Mouse (Mus musculus) frontal cortex, postnatal 14 days (tissue): ENCODE data around the gene Phldb1.
"Not testable (repeated sequence)": the region's sequence is repeated elsewhere in the genome, so short reads cannot be mapped to it uniquely, and the experiment has no call there.

Source experiments
- DNase-seq, 2 experiments: peaks; one replicate each; pipeline ENCODE4 v3.0.0; 2022; ENCODE audit warnings: low spot score in 2 of 2

Gene Phldb1

GRCm38 (mm10) chr9:44734524-44735494, at the start of gene Phldb1:
Phldb1 (minus strand) TSS chr9:44735198.
- DNase-seq: peak in 1 of 2 experiments; percentile 59

DNA sequence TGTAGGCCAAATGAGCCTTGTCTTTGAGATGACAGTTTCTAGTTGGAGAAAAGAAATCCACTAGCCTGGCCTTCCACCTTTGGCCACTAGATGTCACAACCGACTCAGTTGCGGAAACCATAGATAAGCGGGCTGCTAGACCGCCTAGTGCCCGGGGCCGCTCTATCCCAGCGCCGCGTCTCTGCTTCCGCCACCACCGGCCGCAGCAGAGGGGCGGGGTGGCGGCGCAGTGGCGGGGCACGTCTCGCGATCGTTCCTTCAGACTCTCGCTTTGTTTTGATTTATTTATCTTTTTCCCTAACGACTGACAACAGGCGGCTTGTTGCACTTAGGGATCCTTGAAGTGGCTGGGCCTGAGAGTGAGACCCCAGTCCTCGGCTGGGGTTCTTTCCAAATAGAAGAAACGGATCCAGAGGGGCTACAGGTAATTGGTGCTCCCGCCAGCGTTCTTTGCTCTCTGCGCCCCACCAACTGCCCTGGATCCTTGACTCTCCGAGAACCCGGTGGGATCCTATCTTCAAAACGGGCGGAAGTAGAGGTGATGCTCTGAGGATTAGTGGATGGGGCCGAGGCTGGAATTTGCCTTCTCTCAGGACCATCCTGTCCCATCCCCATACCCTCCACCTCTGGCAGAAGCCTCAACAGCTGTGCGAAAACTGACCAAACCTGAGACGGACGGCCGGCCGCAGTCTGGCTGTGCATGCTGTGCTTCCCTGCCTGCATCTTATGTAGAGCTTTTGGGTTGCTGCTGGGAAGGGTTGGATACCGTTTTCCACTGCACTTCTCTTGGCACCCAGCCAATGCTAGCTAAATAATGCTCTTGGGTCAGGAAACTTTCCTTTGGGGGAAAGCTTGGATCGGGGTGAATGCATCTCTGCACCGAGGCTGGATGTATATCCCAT, 38.0 kb upstream of the Phldb1 start:
- peak; percentile 89 to 93 for DNase-seq

GRCm38 (mm10) chr9:44772392-44772749, 37.4 kb upstream of the Phldb1 start:
- no peak for DNase-seq

DNA sequence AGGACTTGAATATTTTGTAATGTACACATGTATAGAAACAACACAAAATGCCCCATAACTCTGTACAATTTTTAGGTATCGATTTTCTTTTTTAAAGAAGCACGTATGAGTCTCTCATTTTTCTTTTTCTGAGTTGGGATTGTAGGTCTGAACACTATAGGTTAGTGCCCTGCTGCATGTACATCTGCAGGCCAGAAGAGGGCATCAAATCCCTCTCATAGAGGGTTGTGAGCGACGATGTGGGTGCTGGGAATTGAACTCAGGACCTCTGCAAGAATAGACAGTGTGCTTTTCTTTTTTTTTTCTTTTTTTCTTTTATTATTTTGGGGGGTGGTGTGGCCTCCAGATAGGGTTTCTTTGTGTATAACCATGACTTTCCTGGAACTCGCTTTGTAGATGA, 36.4 kb upstream of the Phldb1 start:
- DNase-seq: no peak

DNA sequence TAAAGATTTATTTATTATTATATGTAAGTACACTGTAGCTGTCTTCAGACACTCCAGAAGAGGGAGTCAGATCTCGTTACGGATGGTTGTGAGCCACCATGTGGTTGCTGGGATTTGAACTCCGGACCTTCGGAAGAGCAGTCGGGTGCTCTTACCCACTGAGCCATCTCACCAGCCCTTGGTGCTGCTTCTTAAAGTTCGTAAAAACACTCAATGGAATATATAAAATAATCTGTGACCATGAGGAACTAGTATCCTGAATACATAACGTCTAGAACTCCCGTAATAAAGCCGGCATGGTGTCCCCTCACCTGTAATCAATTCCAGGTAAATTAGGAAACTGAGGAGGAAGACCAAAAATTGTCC, 33.0 kb upstream of the Phldb1 start:
- DNase-seq: not testable (repeated sequence)

DNA sequence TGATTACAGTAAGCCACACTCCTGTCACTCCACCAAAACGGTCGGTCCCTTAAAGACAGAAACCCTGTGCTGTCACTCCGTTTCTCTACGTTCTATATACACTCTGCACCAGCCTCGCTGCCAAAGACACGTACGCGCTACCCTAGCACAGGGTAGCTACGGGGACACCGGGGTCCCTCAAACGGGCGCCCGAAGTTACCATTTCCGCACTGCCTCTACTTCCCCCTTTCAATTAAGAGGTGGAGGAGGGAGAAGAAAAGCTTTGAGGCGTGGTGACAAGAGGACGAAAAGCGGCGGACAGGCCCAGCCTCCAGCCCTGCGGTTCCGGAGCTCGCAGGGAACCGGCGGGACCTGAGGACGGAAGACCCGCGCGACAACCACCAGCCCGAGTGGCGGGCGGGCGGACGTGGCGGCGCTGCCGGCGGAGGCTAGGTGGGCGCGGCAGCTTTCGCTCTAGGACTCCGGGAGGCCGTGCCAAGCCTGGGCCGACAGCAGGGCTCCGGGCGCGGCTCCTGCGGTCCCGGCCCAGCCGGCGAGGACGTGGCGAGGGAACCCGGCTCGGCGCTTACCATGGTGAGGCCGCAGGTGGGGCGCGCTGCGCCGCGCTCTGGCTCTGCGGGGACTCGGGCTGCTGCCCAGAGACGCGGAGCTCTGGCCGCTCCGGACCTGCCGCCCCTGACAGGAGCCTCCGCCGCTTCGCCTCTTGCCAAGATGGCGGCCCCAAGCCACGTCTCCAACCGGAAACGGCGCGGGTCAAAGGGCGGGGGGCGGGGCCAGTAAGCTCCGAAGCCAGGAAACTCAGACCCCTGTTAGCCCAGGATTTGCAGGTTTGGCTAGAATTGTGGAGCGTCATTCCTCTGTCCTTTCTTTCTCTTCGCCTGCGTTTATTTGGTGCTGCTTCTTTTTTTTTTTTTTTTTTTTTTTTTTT, 32.4 kb upstream of the Phldb1 start, which contains the start of the genes Arcn1 and Ift46:
Gene Arcn1 (minus strand): TSS at position 745 of the 928 bp plus-strand sequence.
Gene Ift46 (plus strand): TSS at position 808 of the 928 bp plus-strand sequence.
- peak; percentile 61 to 68 for DNase-seq

DNA sequence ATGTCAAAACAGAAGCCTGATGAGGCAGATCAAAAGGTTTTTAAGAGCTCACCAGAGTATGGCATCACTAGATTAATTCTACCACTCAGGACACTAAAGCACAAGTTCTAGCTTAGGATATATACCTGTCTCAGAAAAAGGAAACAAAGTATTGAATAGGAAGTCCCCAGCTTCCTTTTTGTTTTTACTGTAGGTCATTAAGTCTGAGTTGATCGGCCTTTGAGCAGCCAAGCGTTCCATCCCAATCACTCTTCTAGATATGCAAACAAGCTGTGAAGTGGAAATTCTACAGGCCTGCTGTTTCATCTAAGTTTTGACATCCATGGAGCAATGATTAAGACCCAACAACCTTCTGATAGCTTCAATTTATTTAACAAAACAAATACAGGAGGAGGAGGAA, 25.9 kb upstream of the Phldb1 start:
- DNase-seq: no peak

- DNase-seq: no peak
Observed at GRCm38 (mm10) chr9:44748473-44748872, 13.5 kb upstream of the Phldb1 start.

- no peak for DNase-seq
Observed at GRCm38 (mm10) chr9:44747341-44747740, 12.3 kb upstream of the Phldb1 start.

DNA sequence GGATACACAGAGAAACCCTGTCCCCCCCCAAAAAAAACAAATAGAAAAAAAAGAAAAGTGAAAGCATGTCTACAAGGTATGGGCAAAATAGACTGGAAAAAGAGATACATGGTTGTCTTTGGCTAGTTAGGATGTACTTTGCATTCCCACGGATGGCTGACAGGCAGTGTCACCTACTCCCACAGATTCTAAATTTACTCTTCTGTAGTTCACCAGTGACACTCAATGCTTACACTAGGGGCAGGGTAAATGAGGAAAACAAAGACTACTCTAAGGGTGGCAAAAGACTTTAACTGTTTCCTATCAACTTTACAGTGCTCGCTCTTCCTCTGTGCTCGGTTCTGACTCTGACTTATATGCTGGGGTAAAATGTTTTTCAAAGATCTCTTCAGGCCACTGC, 11.7 kb upstream of the Phldb1 start:
- DNase-seq: no peak

DNA sequence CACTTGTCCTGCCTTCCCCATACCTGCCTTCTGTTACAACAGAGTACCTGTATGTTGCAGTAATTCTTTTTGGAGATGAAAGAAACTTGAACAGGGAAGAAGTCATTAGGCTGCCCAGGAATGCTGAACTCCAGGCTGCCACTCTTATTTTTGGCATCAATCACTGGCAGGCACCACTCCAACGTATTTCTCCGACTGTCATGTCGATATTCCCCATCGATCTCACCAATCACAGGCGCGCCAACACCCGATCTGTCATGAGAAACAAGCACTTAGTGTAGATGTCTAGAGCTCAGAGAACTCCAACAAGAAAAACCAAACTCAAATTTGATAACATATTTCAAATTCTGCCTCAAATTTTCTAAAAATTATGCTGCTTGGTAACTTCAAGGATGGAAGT, 10.4 kb upstream of the Phldb1 start:
- DNase-seq: no peak

DNA sequence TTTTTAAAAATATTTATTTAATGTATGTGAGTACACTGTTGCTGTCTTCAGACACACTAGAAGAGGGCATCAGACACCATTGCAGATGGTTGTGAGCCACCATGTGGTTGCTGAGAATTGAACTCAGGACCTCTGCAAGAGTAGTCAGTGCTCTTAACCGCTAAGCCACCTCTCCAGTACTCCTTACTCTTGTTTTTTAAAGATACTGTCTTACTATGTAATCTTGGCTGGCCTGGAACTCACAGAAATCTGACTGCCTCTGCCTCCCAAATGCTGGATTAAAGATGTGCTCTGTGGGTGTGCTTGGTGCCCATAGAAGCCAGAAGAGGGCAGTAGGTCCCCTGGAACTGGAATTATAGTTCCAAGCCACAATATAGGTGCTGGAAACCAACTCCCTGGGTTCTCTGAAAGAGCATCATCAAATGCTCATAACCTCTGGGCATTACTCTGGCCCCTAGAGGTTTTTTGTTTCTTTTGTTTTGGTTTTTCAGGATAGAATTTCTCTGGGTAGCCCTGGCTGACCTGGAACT, 5.7 kb upstream of the Phldb1 start:
- no peak for DNase-seq

GRCm38 (mm10) chr9:44737240-44737949, 2.4 kb upstream of the Phldb1 start:
- no peak for DNase-seq

DNA sequence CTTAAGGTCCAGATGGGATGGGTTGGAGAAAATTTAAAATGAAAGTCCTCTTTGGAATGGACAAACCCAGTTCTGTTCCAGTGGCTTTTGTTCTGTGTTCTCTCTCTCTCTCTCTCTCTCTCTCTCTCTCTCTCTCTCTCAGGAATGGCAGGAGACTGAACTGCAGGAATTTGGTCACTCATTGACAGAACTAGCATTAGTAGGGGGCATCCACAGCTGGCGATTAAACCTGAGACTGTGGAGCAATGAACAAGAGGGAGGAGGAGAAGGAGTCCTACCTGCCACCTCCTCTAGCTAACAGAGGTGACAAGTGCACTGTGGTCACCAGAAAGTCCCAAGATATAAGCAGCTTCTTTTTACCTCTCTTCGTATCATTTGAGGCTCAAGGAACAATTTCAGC, 1.3 kb upstream of the Phldb1 start:
- DNase-seq: no peak

DNA sequence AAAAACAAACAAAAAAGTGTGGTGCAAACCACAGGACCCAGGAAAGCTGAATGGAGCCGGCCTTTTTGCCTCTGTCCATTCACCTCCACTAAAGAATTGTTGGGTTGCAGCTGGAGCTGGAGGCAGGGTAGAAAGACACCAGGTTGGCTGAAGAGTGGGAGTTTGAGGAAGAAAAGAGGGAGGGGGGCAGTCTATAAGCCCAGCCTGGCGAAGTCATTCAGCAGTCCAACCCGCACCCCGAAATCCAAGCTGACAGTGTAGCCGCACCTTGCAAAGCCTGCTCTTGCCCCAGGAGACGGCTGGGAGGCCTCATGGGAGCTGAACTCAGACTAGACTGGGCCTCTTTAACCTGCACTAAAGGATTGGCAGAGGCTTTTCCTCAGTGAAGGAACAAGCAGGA, 888 bp upstream of the Phldb1 start:
- DNase-seq: no peak

- DNase-seq: no peak
Observed at GRCm38 (mm10) chr9:44733671-44734523, 1.1 kb downstream of the Phldb1 start.

DNA sequence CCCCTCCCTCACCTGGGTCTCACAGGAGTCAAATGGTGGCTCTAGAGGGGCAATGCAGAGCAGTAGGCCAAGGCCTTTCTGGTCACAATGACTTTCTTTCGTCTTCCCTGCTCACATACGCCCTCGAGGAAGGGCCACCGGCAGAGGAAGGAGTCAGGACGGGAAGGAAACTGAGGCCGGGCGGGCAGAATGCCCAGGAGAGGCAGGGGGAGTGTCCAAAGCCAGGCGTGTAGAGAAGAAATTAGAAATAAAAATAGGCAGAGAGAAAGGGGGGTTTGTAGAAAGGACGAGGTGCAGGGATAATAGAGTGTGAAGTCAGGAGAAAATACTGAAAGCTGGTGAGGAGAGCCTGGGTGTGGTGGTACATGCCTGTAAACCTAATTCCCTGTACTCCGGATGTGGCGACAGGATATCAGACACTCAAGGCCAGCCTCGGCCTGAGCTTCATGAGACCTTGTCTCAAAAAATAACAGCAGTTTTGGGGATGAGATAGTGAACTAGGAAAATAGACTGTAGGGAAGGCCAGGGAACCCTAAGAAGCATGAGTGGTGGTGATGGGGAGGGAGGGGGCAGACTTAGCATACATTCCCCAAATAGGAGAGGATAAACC, 2.0 kb downstream of the Phldb1 start:
- DNase-seq: no peak

DNA sequence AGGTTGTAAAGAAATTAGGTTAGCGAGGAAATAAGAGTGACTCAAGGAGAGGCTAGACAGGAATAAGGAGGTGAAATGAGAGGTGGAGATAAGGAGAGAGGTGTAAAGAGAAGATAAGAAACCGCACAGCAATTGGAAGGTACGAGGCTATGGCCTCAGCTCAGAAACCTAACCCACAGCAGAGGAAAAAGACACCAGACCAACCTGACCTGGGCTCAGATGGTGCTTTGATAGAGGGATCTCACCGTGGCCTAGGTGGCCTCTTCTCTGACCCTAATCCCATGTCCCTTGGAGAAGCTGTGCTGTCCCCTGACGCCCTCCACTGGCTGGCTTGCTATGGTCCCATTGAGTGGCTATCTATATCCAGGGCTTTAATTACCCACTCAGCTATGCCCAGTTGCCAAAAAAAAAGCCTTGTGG, 2.9 kb downstream of the Phldb1 start:
- no peak for DNase-seq

DNA sequence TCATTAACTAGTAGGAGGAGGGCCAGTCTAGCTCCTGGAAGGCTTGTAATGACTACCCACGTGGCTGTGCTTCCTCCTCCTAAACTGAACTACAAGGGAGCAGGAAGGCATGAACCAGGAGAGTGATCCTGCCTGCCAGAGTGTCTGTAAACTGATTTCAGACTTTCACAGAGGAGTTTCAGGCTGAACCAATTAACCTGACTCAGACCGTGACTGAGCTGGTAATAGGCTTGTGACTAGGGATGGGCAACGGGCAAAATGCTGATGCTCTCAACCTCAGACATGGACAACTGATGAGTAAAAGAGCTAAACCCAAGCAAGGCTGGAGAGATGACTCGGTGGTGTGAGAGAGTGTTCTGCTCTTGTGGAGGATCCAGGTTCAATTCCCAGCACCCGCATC, 7.6 kb downstream of the Phldb1 start:
- no peak for DNase-seq
